Mouse (Mus musculus) brown adipose tissue, adult 24 weeks (tissue): ENCODE results near the gene Spsb1. TPM values are rescaled to one million over a fixed set of nuclear protein-coding genes. Genes with fewer than 3 reads are reported as not detected.

Source experiments
- H3K27ac ChIP-seq: fragments of 200-500 bp; replicated peaks from 2 replicates; pipeline ENCODE4 v1.5.1; 2012; ENCODE audit warnings: low read depth, mild to moderate bottlenecking, low read length
- H3K4me1 ChIP-seq: fragments of 200-500 bp; 2 replicates; pipeline ENCODE4 v1.6.1; 2012; ENCODE audit warnings: low read length, mixed read lengths; ENCODE audit not compliant: control insufficient read depth, insufficient read depth, insufficient read length
- H3K4me3 ChIP-seq: fragments of 200-500 bp; 2 replicates; pipeline ENCODE4 v1.5.1; 2012; ENCODE audit warnings: low read depth, mild to moderate bottlenecking, low read length, moderate library complexity; ENCODE audit not compliant: insufficient read depth
- polyA plus RNA-seq: library from polyadenylated mRNA; stranded (reverse); fragments of >200 nt; gene quantifications from 2 replicates; pipeline ENCODE4 v1.2.4, GENCODE M21; 2012; ENCODE audit not compliant: missing spikeins, insufficient read depth, insufficient read length

Gene Spsb1
- polyA plus RNA-seq, 1 experiment: 32.5 TPM

DNA sequence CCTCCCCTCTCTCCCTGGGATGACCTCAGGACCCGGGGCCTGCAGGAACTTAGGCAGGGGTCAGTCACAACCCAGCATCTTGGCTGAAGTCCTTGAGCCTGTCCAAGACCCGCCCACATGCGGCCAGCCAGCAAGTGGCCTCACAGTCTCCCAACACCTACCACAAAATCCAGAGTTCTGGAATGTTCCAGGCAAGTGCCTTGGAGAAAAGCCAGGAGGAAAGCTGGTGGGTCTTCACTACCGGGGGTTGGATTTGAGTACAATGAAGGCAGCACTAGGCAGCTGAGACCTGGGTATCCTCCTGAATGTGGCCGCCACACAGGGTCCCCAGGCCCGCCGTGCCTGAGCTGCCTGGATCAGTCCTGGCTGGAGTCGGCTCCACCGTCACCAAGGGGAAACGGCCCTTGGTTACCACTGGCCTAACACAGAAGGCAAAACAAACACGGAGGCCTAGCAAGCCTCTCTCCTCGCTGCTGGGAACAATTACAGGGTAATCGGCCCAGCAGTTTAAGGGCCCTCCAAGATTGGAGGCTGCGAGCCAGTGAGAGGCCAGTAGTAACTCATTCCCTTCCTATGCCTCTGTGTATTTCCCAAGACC lies 32.6 kb downstream of the Spsb1 start:
- Histone ChIP-seq H3K4me1 (peaks cover 42% of the 10 kb centered on the region), H3K27ac (peak overlapping the region; percentile 73), H3K4me3 (no peak overlapping the region)

DNA sequence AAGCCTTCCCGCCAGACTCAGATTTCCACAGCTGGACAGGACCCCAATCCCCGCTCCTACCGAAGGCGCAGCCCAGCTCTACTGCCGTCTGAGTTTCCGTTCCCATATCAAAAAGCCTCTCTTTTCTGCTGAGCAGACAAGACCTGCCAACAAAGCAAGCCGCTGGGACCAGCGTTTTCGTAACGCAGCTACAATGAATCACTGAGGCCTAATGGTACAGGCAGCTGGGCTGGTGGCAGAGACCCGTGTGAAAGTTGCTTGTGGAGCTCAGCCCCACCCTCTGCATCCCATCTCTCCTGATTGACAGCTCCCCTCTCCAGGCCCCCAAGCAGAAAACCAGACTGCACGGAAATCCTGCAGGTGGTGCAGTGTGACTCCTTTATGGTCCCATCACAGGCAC lies 34.0 kb downstream of the Spsb1 start:
- no peak overlapping the region for H3K27ac ChIP-seq
- peaks cover 39% of the 10 kb centered on the region for H3K4me1 ChIP-seq

DNA sequence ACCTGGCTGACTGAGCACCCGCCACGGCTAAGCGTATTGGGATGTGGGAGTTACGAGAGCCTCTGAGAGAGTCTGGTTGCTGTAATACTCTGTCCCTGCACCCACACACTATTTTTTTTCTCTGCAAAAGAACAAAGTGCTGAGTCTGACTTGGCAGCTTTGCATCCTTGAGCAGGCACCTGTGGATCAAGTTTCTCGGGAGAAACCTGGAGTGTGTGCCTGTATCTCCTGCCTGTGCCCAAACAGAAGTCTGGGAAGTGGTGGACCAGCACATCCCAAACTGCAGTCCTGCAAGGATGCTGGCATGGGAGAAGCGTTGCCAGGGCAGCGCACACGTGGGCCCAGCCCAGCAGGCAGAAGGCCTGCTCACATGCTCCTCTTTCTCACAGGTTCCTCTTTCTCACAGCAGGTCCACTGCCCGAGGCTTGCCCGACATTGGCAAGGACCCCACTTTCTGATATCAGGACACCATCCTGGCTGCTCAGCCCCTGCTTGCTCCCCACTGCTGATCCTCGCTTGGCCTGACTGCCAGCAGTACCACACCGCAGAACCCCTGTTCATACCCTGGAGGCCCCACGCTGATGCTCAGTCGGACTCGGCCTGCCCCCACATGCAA lies 36.3 kb downstream of the Spsb1 start:
- Histone ChIP-seq H3K4me1 (peaks cover 35% of the 10 kb centered on the region), H3K27ac (no peak overlapping the region), H3K4me3 (no peak overlapping the region)

More for the DNA sequence above, 34.0 kb downstream of the Spsb1 start:
- H3K4me3 ChIP-seq: no peak overlapping the region

DNA sequence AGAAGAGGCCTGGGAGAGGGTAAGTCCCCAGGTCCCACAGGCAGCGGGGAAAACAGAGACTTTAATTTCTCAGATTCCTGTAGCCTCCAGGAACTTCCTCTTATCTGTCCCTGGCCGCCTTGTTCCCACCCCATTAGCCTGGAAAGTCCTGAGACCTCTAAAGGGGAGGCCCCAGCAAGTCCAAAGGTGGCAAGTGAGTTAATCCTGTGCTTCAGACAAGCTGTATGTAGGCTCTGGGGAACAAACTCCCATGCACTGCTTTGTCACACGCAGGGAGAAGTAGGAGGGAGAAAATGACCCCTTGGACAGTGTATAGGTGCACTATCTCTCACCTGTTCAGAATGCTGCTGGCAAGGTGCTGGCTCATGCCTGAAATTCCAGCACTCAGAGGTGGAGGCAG lies 38.0 kb downstream of the Spsb1 start:
- Histone ChIP-seq H3K4me3 (no peak overlapping the region), H3K27ac (no peak overlapping the region), H3K4me1 (peaks cover 26% of the 10 kb centered on the region)

DNA sequence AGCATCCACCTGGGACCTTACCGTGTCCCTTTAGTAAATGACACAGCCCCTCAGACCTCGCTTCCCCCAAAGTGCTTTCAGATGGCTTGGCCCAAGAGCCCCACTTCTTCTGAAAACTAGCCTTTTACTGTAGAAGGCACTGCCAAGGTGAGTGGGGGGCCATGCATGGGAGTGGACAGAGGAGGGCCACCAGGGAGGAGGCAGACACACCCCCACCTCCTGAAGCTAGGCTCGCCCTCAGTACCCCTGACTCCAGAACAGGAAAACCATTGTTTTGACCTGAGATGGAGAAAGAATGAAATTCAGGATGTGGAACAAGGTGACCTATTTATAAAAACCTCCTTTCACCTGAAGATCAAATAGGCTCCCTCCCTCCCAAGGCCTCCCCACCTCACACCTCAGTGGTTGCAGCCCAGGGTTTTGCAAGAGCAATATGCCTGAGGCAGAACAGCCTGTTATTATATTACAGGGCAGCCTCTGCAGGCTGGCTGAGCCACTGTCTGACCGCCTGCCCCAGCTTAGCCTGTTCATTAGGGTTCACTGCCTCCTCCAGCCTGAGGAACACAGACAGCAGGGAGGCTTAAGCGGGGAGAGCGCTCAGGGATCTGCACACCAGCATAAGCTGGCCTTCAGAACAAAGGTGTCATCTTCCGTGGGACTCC lies 41.0 kb downstream of the Spsb1 start:
- Histone ChIP-seq H3K4me3 (no peak overlapping the region), H3K27ac (no peak overlapping the region), H3K4me1 (peaks cover 12% of the 10 kb centered on the region)

DNA sequence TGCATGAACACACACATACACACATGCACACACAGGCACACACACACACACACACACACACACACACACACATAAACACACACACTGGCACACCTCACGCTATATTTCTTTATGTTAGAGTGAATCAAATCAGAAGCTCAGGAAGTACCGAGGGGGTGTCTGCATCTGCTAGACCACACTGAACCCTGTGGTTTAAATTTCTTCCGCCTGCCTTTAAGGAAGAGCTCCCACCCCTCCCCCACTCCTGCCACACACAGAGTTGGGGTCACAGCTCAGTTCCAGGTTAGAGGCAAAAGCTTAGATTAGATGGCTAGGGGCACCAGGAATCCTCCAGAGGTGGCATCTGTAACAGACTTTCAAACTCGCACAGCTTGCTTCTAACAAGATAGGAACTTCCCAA lies 42.4 kb downstream of the Spsb1 start:
- Histone ChIP-seq H3K27ac (no peak overlapping the region), H3K4me1 (peaks cover 9% of the 10 kb centered on the region), H3K4me3 (no peak overlapping the region)

DNA sequence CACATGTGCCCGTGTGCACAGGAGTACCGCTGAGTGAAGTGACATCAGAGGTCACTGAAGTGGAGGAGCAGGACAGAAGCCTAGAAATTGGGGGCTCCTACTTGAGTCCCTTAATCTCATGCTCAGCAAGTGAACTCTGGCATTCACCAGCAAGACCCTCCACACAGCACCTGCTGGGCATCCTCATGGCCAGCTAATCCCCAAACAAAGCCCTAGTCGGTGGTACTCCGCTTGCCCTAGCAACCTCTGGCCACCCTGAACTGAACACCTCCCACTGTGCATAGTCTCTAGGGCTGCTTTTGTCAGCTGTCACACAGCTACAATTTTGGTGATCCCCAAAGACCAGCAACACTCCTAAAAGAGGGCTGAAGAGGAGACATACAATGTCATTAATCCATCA lies 44.3 kb downstream of the Spsb1 start:
- no peak overlapping the region for H3K4me3 ChIP-seq
- H3K4me1 ChIP-seq: peaks cover 14% of the 10 kb centered on the region
- no peak overlapping the region for H3K27ac ChIP-seq

DNA sequence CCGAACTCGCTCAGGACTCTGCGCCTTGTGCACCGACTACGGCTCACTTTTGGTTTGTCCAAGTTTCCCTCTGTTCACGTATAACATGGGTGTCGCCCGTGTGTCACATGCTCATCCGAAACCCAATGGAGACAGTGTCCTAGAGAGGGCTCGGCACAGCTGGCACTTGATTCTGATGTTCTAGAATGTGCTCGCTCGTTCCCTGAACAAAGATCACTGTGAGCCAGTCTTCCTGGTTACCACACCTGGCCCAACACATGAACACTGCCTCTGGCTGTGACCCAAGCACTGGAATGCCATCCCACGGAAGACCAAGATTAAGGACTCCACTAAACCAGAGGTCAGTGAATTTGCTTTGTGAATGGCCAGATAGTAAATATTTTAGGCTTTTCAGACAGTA lies 45.3 kb downstream of the Spsb1 start:
- Histone ChIP-seq H3K27ac (no peak overlapping the region), H3K4me1 (peaks cover 14% of the 10 kb centered on the region), H3K4me3 (no peak overlapping the region)

DNA sequence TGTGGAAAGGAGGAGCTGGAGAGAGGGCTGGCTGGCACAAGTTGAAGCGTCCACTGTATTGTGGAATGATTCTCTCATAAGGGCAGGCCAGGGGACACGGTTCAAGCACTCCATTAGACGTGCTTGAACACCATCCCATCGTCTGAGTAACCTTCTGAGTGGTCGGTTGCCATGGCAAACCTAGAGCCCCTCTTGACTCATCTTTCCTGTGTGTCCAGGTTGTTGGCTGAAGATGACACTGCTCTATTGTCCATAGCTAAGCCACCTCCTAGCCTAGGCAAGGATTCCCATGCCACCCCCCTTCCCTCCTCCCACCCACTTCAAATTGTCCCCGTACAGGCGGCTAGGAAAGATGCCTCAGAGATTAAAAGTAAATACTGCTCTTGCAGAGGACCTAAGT lies 45.9 kb downstream of the Spsb1 start:
- no peak overlapping the region for H3K27ac ChIP-seq
- H3K4me3 ChIP-seq: no peak overlapping the region
- peaks cover 13% of the 10 kb centered on the region for H3K4me1 ChIP-seq

DNA sequence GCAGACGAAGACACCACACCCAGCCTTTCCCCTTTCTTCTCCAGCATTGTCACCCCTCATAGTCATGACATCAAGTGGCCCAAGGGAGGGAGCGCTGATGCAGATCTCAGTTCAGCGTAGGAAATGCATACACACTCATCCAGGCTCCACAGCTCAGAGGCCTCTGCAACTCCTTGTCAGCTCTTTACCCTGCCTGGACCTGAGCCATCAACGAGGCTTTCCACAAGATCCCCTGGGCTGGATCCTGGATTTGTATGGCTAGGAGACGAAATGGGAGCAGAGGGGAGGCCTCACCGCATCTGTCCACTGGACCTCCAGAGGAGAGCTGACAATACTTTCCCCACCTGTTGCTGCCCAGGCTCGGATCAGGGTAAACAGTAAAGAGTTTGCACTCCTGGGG lies 47.2 kb downstream of the Spsb1 start:
- no peak overlapping the region for H3K4me3 ChIP-seq
- peaks cover 23% of the 10 kb centered on the region for H3K4me1 ChIP-seq

DNA sequence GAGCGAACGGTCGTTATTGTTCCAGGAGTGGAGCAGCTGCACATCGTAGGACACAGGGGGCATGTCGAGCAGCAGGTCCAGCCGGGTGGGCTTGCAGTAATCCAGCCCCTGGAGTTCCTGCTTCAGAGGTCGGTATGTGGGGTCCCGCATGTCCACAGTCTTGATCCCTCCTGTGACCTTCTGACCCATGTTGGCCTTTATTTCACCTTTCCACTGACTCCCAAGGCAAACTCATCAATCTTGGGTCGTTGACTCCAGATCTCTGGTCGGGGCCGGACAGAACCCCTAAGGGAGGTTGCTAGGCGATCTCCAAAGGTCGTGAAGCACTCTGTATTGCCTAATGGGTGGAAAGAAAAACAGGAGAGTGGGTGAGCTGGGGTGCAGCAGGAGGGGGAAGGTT lies 47.9 kb downstream of the Spsb1 start:
- Histone ChIP-seq H3K4me3 (no peak overlapping the region), H3K4me1 (peaks cover 24% of the 10 kb centered on the region), H3K27ac (no peak overlapping the region)

More for the DNA sequence above, 47.2 kb downstream of the Spsb1 start:
- H3K27ac ChIP-seq: no peak overlapping the region

DNA sequence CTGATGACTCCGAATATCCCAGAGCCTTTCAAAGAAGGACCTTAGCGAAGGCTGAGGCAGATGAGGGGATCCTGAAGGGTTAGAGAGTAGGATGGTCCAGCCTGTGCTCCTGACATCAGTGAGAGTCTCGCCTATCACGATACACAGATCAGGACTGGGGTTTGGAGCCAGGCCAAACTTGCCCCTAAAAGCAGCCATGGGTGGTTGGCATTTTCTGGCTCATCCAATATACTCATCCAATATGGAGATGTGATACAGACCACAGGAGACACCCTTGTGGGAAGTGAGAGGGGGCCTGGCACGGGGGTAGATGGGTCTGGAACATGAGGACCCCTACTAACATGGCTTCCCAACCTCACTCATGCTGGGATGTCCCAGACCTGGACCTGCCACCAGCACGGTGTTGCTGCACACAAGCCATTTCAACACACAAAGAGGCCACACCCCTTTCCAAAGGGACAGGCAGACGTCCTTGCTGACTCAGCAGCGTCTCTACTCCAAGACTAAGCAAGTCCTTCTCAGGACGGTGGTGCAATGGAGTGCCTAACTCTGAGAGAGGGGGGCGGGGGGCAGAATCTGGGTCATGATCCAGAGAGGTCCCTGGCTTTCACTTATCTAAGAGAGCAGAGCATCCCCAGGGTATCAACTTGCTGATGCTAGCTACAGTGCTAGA lies 49.4 kb downstream of the Spsb1 start:
- Histone ChIP-seq H3K27ac (no peak overlapping the region), H3K4me1 (peaks cover 24% of the 10 kb centered on the region), H3K4me3 (no peak overlapping the region)

DNA sequence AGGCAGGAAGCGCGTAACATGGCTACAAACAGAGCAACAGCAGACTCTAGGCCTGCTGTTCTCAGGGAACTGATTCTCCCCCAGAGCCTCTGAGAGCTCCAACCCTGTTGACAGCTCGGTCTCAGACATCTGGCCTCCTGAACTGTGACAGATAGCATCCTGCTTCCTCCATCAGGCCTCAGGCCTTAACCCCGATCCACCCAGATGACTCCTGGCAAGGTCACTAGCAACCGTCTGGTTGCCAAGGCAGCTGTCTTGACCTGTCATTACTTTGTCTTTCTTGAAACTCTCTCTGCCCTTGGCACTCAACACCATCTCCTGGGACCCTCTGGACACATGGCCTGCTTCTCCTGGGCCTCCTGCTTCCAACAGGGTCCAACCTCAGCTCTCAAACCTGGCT lies 51.8 kb downstream of the Spsb1 start:
- H3K27ac ChIP-seq: peak overlapping the region; percentile 22; the same call in 1 of the 2 replicates
- peaks cover 24% of the 10 kb centered on the region for H3K4me1 ChIP-seq
- no peak overlapping the region for H3K4me3 ChIP-seq

DNA sequence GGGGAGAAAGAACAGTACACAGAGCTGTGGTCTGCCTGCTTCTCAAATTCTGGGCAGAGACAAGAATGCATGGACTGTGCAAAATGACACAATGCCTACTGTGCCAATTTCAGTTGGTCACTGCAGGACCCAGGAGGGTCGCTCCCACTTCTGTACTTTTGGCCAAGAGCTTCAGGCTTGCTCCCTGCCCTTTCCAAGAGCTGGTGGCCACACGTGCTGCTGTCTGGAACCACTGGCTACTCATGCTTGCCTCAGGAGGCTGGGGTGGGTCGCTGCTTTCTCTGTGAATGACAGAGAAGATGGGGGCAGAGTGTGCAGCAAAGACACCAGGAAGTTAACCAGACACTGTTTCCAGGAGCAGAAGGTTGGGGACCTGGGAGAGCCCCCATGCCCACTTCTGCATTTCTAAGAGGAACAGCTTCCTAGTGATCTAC lies 53.5 kb downstream of the Spsb1 start:
- Histone ChIP-seq H3K27ac (no peak overlapping the region), H3K4me1 (peaks cover 13% of the 10 kb centered on the region), H3K4me3 (no peak overlapping the region)

DNA sequence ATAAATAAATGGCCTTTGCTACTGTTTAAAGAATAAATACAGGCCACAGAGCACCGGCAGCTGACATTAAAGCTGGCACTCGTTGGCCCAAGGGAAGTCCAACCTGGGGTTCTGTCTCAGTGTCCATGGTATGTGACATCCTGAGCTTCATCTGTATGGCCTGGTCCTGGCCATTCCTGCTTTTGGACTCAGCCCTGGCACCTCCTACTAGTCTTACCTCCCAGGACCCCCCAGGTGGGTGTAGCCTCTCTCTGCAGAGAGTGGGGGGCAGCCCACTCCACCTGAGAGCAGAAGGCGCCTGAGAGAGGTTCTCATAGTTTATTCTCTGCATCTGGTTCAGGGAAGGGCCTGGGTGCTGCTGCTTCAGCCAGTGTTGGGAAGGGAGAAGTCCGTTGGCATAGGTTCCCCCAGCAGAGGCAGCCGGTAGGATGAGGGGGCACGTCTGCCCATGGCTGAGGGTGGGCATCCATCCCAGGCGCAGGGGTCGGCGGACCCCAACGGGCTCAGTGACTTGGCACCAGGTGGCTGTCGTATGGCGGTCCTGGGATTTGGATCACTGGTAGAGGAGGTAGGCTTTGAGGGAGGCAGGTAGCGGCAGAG lies 57.1 kb downstream of the Spsb1 start:
- no peak overlapping the region for H3K27ac ChIP-seq
- peaks cover 6% of the 10 kb centered on the region; the same call in 1 of the 2 replicates for H3K4me1 ChIP-seq
- H3K4me3 ChIP-seq: no peak overlapping the region
